Mouse (Mus musculus): Measurements from ENCODE around the gene Slc25a30.

DNA sequence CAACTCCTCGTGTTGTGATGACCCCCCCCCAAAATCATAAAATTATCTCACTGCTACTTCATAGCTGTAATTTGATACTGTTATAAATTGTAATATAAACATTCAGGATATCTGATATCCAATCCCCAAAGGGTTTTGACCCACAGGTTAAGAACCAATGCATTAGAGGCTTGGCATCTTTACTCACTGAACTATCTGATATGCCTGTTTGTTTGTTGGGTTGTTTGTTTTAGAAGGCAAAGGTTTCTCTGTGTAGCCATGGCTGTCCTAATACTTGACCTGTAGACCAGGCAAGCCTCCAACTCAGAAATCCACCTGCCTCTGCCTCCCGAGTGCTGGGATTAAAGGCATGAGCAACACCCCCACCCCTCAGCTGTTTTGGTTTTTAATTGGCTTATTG, 29.0 kb downstream of the Slc25a30 start:
- TF ChIP-seq TCF12 (IDR thresholded peaks at IDR 0.05; ENCODE audit: insufficient read depth, poor library complexity, severe bottlenecking) (no peak), POLR2A (IDR thresholded peaks at IDR 0.05; ENCODE audit: insufficient read length, low read depth) (no peak), REST (IDR thresholded peaks at IDR 0.05; ENCODE audit: insufficient read depth, insufficient read length) (no peak), E2F4 (IDR thresholded peaks at IDR 0.05; ENCODE audit: insufficient read depth) (no peak), POLR2AphosphoS2 (IDR thresholded peaks at IDR 0.05; ENCODE audit: insufficient read length, low read depth) (no peak), CEBPB (IDR thresholded peaks at IDR 0.05; ENCODE audit: insufficient read depth, poor library complexity, severe bottlenecking) (no peak)

All from myocyte (in vitro differentiated cells).